Mouse (Mus musculus): ENCODE results near the gene Bcan. TPM values are rescaled to one million over a fixed set of nuclear protein-coding genes. Genes with fewer than 3 reads are reported as not detected.

Gene Bcan
- polyA plus RNA-seq, 1 experiment from 2014 or later, result 96.9 TPM

GRCm38 (mm10) chr3:88023192-88024074, 23.4 kb upstream of the Bcan start:
- Histone ChIP-seq H3K4me3 (ENCODE audit: low read depth, low read length) (peak overlapping the region; percentile 63), H3K9me3 (replicated peaks; ENCODE audit: control insufficient read depth, low read length, poor library complexity, severe bottlenecking) (no peaks in the 10 kb centered on the region), H3K9ac (ENCODE audit: low read depth, low read length) (peak overlapping the region; percentile 64), H3K27me3 (ENCODE audit: control insufficient read depth, insufficient read depth, low read depth, low read length) (peaks cover 59% of the 10 kb centered on the region), H3K27ac (ENCODE audit: low read length) (no peak overlapping the region), H3K4me2 (ENCODE audit: low read length) (peak overlapping the region; percentile 87), H3K36me3 (ENCODE audit: control insufficient read depth, insufficient read depth, low read length) (no peaks in the 10 kb centered on the region), H3K4me1 (ENCODE audit: control insufficient read depth, insufficient read depth, low read length) (peaks cover 11% of the 10 kb centered on the region; the same call in 1 of the 2 replicates)
- peak; percentile 74 for ATAC-seq
- WGBS, result under 1% methylated on average over 81 of the region's 81 CpGs

DNA sequence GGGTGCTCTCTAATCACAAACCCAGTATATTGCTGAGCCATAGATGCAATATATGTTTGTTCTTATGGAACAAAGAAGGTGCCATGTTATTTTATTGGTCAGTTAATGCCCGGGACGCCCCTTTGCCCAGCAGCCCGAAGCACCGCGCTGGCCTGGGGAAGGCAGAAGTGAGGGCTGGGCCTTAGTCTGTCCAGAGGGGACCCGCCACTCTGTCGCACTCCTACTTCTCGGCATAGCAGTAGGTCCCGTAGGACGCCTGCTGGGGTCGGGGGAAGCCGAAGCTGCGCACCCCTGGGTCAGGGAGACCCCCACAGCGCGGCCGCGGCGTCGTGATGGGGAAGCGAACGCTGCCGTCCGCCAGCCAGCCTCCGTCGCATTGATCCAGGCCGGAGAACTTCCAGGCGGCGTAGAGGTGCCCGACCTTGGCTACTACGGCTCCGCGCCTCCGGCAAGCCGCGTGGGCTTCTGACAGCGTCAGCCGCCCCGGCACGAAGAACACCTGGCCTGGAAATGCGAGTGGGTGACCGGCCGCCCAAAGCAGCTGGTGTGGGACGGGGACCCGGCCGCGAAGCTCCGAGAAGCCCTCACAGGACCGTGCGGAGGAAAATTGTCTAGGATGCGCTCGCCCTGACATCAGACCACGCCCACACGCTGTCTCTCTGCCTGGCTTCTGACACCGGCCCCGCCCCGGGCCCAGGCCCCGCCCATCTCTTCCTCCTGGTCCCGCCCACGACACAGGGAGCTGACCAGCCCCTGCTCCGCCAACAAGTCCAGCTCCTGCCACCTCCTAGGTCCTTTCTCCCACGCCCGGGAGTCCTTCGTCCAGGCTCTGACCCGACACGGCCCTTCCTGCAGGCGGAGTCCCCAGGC, 22.5 kb upstream of the Bcan start:
- H3K27me3 ChIP-seq (ENCODE audit: control insufficient read depth, insufficient read depth, low read depth, low read length), result peaks cover 59% of the 10 kb centered on the region
- H3K9ac ChIP-seq (ENCODE audit: low read depth, low read length), result peak overlapping the region; percentile 64
- H3K9me3 ChIP-seq (replicated peaks; ENCODE audit: control insufficient read depth, low read length, poor library complexity, severe bottlenecking), result no peaks in the 10 kb centered on the region
- peak overlapping the region; percentile 63 for H3K4me3 ChIP-seq (ENCODE audit: low read depth, low read length)
- ATAC-seq, result peak; percentile 88
- under 1% methylated on average over 64 of the region's 66 CpGs for WGBS
- peak overlapping the region; percentile 87 for H3K4me2 ChIP-seq (ENCODE audit: low read length)
- no peak overlapping the region for H3K27ac ChIP-seq (ENCODE audit: low read length)
- no peaks in the 10 kb centered on the region for H3K36me3 ChIP-seq (ENCODE audit: control insufficient read depth, insufficient read depth, low read length)
- H3K4me1 ChIP-seq (ENCODE audit: control insufficient read depth, insufficient read depth, low read length), result peaks cover 11% of the 10 kb centered on the region; the same call in 1 of the 2 replicates

- ATAC-seq, result no peak
- Histone ChIP-seq H3K4me3 (ENCODE audit: low read depth, low read length) (no peak overlapping the region), H3K9me3 (replicated peaks; ENCODE audit: control insufficient read depth, low read length, poor library complexity, severe bottlenecking) (no peaks in the 10 kb centered on the region), H3K4me1 (ENCODE audit: control insufficient read depth, insufficient read depth, low read length) (no peaks in the 10 kb centered on the region), H3K27ac (ENCODE audit: low read length) (no peak overlapping the region), H3K27me3 (ENCODE audit: control insufficient read depth, insufficient read depth, low read depth, low read length) (peaks cover 5% of the 10 kb centered on the region), H3K9ac (ENCODE audit: low read depth, low read length) (no peak overlapping the region), H3K36me3 (ENCODE audit: control insufficient read depth, insufficient read depth, low read length) (no peaks in the 10 kb centered on the region), H3K4me2 (ENCODE audit: low read length) (no peak overlapping the region)
- WGBS, result 10% methylated on average over 6 of the region's 6 CpGs
These were observed 10.7 kb upstream of the Bcan start for GRCm38 (mm10) chr3:88010634-88011265.

DNA sequence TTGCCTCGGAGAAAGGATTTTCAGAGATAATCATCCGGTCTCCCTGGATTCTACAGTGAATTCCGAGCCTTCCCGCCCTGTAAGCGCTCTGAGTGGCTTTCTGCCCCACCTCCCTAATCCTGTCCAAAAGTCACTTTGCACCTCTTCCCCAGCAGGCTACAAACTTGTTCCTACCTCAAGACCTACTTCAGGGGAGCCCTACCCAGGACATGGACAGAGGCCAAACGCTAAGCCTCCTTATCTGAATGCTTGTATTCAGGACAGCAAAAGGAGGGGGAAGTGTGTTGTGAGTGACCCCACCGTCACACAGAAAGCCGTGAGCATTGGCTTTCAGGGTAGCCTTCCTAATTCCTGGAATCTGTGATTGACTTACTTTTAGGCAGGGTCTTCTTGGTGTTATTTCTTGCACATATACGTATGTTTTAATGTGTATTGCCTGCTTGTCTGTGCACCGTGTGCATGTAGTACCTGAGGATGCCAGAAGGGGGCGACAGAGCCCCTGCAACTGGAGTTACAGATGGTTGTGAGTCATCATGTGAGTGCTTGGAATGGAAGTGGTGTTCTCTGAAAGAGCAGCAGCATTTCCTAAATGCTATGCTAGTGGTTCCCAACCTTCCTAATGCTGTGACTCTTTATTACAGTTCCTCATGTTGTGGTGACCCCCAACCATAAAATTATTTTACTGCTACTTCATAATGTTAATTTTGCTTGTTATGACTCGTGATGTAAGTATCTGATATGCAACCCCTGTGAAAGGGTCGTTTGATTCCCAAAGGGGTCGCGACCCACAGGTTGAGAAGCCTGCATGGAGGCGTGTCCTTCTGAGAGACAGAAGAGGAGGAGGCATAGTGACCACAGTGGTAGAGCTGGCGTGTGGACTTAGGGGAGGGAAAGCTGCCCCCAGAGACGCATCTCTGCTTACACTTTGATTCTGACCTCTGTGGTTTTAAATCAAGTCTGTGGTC, 6.1 kb upstream of the Bcan start:
- Histone ChIP-seq H3K9me3 (replicated peaks; ENCODE audit: control insufficient read depth, low read length, poor library complexity, severe bottlenecking) (no peaks in the 10 kb centered on the region), H3K4me1 (ENCODE audit: control insufficient read depth, insufficient read depth, low read length) (0 out of 2 replicates have a peak, but pooled peaks cover 3% of the 10 kb centered on the region), H3K36me3 (ENCODE audit: control insufficient read depth, insufficient read depth, low read length) (no peaks in the 10 kb centered on the region), H3K4me2 (ENCODE audit: low read length) (no peak overlapping the region), H3K27ac (ENCODE audit: low read length) (no peak overlapping the region), H3K27me3 (ENCODE audit: control insufficient read depth, insufficient read depth, low read depth, low read length) (peaks cover 19% of the 10 kb centered on the region), H3K4me3 (ENCODE audit: low read depth, low read length) (no peak overlapping the region), H3K9ac (ENCODE audit: low read depth, low read length) (no peak overlapping the region)
- 83% methylated on average over 18 of the region's 18 CpGs for WGBS
- ATAC-seq, result no peak

DNA sequence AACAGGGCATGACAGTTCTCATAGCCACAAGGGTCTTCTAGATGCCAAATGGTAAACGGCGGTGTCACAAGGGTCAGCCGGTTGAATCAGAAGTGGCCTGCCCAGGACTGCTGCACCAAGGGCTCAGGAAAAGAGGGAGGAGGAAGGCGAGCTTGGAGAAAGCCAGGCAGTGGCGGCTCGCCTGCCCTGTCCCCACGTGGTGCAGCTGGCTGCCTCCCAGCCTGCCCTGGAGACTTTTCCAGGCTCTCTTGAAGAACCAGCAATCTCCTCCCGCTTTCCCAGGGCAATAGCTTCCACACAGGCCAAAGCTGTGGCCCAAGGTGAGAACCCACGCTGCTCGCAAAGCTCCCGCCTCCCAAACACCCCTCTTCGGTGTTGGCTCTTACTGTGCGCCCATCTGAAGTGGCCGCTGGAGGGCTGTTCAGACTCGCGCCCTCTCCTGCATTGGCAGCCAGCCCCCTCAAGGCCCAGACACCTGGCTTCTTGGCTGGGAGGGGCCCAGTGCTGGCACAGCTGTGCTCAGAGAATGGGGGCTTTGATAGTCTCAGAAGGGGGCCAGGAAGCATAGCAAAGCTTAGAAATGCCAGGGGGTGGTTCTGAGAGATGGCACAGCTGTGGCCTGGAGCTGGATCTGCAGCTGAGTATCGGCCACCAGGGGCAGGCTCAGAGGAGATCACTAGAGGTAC, 2.4 kb upstream of the Bcan start:
- Histone ChIP-seq H3K4me2 (ENCODE audit: low read length) (peak overlapping the region; percentile 18), H3K36me3 (ENCODE audit: control insufficient read depth, insufficient read depth, low read length) (no peaks in the 10 kb centered on the region), H3K9me3 (replicated peaks; ENCODE audit: control insufficient read depth, low read length, poor library complexity, severe bottlenecking) (no peaks in the 10 kb centered on the region), H3K9ac (ENCODE audit: low read depth, low read length) (no peak overlapping the region), H3K4me3 (ENCODE audit: low read depth, low read length) (no peak overlapping the region), H3K4me1 (ENCODE audit: control insufficient read depth, insufficient read depth, low read length) (peaks cover 20% of the 10 kb centered on the region), H3K27ac (ENCODE audit: low read length) (peak overlapping the region; percentile 18; the same call in 1 of the 2 replicates), H3K27me3 (ENCODE audit: control insufficient read depth, insufficient read depth, low read depth, low read length) (peaks cover 53% of the 10 kb centered on the region)
- 5% methylated on average over 17 of the region's 17 CpGs for whole genome bisulfite sequencing
- peak; percentile 52 for ATAC-seq

- H3K36me3 ChIP-seq (ENCODE audit: control insufficient read depth, insufficient read depth, low read length), result no peaks in the 10 kb centered on the region
- H3K9me3 ChIP-seq (replicated peaks; ENCODE audit: control insufficient read depth, low read length, poor library complexity, severe bottlenecking), result no peaks in the 10 kb centered on the region
- peak overlapping the region; percentile 91 for H3K4me2 ChIP-seq (ENCODE audit: low read length)
- peaks cover 65% of the 10 kb centered on the region for H3K27me3 ChIP-seq (ENCODE audit: control insufficient read depth, insufficient read depth, low read depth, low read length)
- no peak for ATAC-seq
- H3K9ac ChIP-seq (ENCODE audit: low read depth, low read length), result peak overlapping the region; percentile 55; the same call in 1 of the 2 replicates
- 13% methylated on average over 11 of the region's 11 CpGs for WGBS
- peaks cover 29% of the 10 kb centered on the region for H3K4me1 ChIP-seq (ENCODE audit: control insufficient read depth, insufficient read depth, low read length)
- H3K27ac ChIP-seq (ENCODE audit: low read length), result no peak overlapping the region
- H3K4me3 ChIP-seq (ENCODE audit: low read depth, low read length), result peak overlapping the region; percentile 45
These were observed 976 bp upstream of the Bcan start for GRCm38 (mm10) chr3:88000816-88001595.

DNA sequence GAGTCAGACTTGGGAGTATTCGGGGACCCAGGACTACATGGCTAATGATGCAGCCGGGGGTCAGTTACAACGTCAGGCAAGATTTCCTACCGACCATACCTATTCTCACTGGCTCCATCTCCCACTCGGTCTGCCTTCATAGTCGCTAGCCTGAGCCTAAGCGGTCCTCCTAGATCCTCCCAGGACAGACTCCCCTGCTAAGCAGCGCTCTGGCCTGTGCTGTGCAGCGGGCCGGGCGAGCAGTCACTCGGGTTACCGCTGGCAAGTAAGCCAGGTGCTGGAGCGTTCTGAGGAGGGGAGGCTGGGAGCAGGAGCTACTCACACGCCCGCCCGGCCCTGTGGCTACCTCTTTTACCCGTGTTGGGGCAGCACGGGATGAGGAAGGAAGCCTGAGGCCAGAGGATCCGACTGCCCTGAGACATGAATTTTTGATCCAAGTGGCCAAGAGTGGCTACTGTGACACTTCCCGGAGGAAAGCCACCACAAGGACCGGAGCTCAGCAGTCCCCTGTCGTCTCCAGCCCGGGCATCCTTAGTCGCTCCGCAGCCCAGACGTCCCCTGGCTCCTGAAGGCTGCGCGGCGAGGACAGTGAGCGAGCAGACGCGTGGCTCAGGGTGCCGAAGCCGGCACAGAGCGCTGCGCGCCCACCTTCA, 661 bp downstream of the Bcan start:
- Histone ChIP-seq H3K4me2 (ENCODE audit: low read length) (peak overlapping the region; percentile 91), H3K36me3 (ENCODE audit: control insufficient read depth, insufficient read depth, low read length) (no peaks in the 10 kb centered on the region), H3K4me1 (ENCODE audit: control insufficient read depth, insufficient read depth, low read length) (peaks cover 29% of the 10 kb centered on the region), H3K27me3 (ENCODE audit: control insufficient read depth, insufficient read depth, low read depth, low read length) (peaks cover 81% of the 10 kb centered on the region), H3K27ac (ENCODE audit: low read length) (peak overlapping the region; percentile 50), H3K9ac (ENCODE audit: low read depth, low read length) (peak overlapping the region; percentile 55), H3K9me3 (replicated peaks; ENCODE audit: control insufficient read depth, low read length, poor library complexity, severe bottlenecking) (no peaks in the 10 kb centered on the region), H3K4me3 (ENCODE audit: low read depth, low read length) (peak overlapping the region; percentile 45)
- under 1% methylated on average over 38 of the region's 38 CpGs for WGBS
- ATAC-seq, result no peak
